Mouse (Mus musculus) intestine, embryonic 14.5 days (tissue): ENCODE results near the gene Trim61. TPM values are rescaled to one million over a fixed set of nuclear protein-coding genes. Genes with fewer than 3 reads are reported as not detected.

Experiments used
- polyA plus RNA-seq: library from polyadenylated mRNA; unstranded; fragments of >200 nt; fragmentation: Nextera tagmentation; extraction: Ambion mirVana; gene quantifications from 2 replicates; pipeline ENCODE4 v1.2.1, GENCODE M21; 2014

The Trim61 gene
- polyA plus RNA-seq, 1 experiment from 2014 or later = not detected

Other genes with a start within 250 kb of the Trim61 start
- 12.4 and 18.1 TPM in 2 replicates for gene Klhl2, start 168.5 kb downstream of the Trim61 start, polyA plus RNA-seq
- gene Tmem192, start 71.3 kb downstream of the Trim61 start, polyA plus RNA-seq = 36.4 and 44.1 TPM in 2 replicates
- not detected in 2 replicates for gene Trim75, start 30.7 kb downstream of the Trim61 start, polyA plus RNA-seq
- gene Trim60, start 61 bp upstream of the Trim61 start, polyA plus RNA-seq = not detected in 2 replicates
- gene Apela, start 18.8 kb upstream of the Trim61 start, polyA plus RNA-seq = 6.5 and 7.1 TPM in 2 replicates
- not detected in 2 replicates for gene Gm10663, start 56.5 kb upstream of the Trim61 start, polyA plus RNA-seq
- gene BC030870, start 111.0 kb upstream of the Trim61 start, polyA plus RNA-seq = 12.0 and 14.3 TPM in 2 replicates